Mouse (Mus musculus): ENCODE results near the gene Eif4a1. TPM values are rescaled to one million over a fixed set of nuclear protein-coding genes. Genes with fewer than 3 reads are reported as not detected.

Eif4a1 gene
- polyA plus RNA-seq, 1 experiment from 2014 or later: 560 TPM

GRCm38 (mm10) chr11:69622406-69622805 is 49.8 kb downstream of the Eif4a1 start:
- no peaks in the 10 kb centered on the region for H3K36me3 ChIP-seq
- peaks cover 12% of the 10 kb centered on the region for H3K4me1 ChIP-seq
- H3K27ac ChIP-seq: peak overlapping the region; percentile 40; the same call in 1 of the 2 replicates

DNA sequence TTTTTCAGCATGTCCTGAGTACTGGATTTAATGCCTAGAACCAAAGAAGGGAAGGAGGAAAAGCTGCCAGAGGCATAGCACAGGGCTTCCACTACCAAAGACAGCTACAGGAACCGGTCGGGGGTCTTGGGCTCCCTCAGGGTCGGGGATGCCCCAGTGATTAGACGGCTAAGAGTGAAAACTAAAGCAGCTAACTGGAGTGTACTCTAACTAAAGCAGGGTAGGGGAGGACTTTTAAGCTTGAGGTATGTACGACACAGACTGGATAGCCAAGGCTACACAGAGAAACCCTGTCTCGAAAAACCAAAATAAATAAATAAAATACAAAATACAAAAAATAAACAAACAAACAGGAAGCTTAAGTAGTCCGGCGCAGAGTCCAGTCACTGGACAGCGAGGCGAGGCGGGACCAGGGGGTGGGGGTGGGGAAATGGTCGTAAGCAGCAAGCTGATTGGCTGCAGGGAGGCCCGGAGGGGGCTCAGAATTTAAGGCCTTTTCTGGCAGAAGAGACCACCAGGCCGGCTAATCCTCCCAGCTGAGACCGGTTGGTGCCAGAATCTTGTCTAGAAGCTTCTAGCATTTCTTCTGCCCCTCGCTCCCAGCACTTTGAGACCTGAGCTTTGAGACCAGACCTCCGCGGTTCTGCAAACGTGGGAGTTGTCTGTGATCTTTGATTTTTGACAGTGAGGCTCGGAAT is 50.5 kb downstream of the Eif4a1 start, which contains the start of gene Sat2:
TSS of gene Sat2 (plus strand) at position 454 of the 698 bp plus-strand sequence.
- Histone ChIP-seq H3K9me3 (no peaks in the 10 kb centered on the region), H3K27ac (peak within 1 kb of the TSS; percentile 40)
- 2% methylated on average over 20 of the region's 20 CpGs for WGBS

More at GRCm38 (mm10) chr11:69622406-69622805, 49.8 kb downstream of the Eif4a1 start:
- peak overlapping the region; percentile 54 for H3K4me3 ChIP-seq
- no peaks in the 10 kb centered on the region for H3K9me3 ChIP-seq
- ATAC-seq (ENCODE audit: low FRiP score, low read depth): no peak
- H3K9ac ChIP-seq: peak overlapping the region; percentile 78
- H3K27me3 ChIP-seq: no peaks in the 10 kb centered on the region
- H3K4me2 ChIP-seq (replicated peaks): peak overlapping the region; percentile 81
- WGBS: 31% methylated on average over 6 of the region's 6 CpGs

DNA sequence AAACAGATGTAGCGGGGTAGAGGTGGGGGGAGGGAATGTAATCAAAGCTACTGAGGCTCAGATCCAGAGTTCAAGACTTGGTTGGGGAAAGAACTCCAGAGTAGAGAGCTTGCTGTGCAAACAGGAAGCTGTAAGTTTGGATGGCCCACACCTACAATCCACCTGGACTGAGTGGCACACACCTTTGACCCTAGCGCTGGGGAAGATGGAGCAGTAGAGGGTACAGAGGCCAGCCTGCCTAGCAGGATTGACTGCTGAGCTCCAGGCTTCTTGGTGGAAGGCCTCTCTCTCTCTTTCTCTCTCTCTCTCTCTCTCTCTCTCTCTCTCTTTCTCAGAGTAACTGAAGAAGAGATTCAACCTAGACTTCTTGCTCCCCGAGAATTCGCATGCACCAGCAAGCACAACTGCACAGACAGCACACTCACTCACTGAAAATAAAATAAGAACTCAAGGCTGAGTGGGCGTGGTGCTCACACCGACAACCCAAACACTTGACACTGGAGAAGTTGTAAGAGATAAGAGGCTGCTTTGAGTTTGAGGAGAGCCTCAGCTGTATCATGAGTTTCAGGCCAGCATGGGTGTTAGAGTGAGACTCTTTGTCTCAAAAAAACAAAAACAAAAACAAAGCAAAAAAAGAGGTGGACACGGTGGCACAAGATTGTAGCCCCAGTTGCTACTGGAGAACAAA is 51.7 kb downstream of the Eif4a1 start:
- H3K36me3 ChIP-seq: no peaks in the 10 kb centered on the region
- no peak for ATAC-seq (ENCODE audit: low FRiP score, low read depth)
- H3K27me3 ChIP-seq: peaks cover 6% of the 10 kb centered on the region; the same call in 1 of the 2 replicates
- H3K27ac ChIP-seq: no peak overlapping the region
- H3K4me2 ChIP-seq (replicated peaks): no peak overlapping the region
- no peak overlapping the region for H3K4me3 ChIP-seq
- no peaks in the 10 kb centered on the region for H3K9me3 ChIP-seq
- no peak overlapping the region for H3K9ac ChIP-seq
- peaks cover 12% of the 10 kb centered on the region for H3K4me1 ChIP-seq
- WGBS: 89% methylated on average over 7 of the region's 7 CpGs

More for the DNA sequence above, 50.5 kb downstream of the Eif4a1 start, which contains the start of gene Sat2:
- Histone ChIP-seq H3K36me3 (no peaks in the 10 kb centered on the region), H3K4me2 (replicated peaks) (peak within 1 kb of the TSS; percentile 81), H3K27me3 (peaks cover 3% of the 10 kb centered on the region; the same call in 1 of the 2 replicates), H3K4me3 (peak within 1 kb of the TSS; percentile 54), H3K9ac (peak within 1 kb of the TSS; percentile 78), H3K4me1 (peaks cover 12% of the 10 kb centered on the region)
- ATAC-seq (ENCODE audit: low FRiP score, low read depth): peak; percentile 83

GRCm38 (mm10) chr11:69617805-69618204 is 54.4 kb downstream of the Eif4a1 start, which contains the start of gene Shbg:
Gene Shbg (minus strand): TSS chr11:69617905.
- 0 out of 2 replicates have a peak within 1 kb of the TSS, but pooled peaks have one; percentile 25 for H3K9ac ChIP-seq
- WGBS: 67% methylated on average over 5 of the region's 5 CpGs

More at GRCm38 (mm10) chr11:69617805-69618204, 54.4 kb downstream of the Eif4a1 start, which contains the start of gene Shbg:
- H3K4me3 ChIP-seq: no peak within 1 kb of the TSS
- H3K27ac ChIP-seq: no peak within 1 kb of the TSS
- H3K9me3 ChIP-seq: no peaks in the 10 kb centered on the region
- H3K27me3 ChIP-seq: peaks cover 10% of the 10 kb centered on the region; the same call in 1 of the 2 replicates
- no peak for ATAC-seq (ENCODE audit: low FRiP score, low read depth)
- no peaks in the 10 kb centered on the region for H3K36me3 ChIP-seq
- peaks cover 12% of the 10 kb centered on the region for H3K4me1 ChIP-seq
- no peak within 1 kb of the TSS for H3K4me2 ChIP-seq (replicated peaks)

MicroRNA genes within 50 kb of the gene (microRNA counts, 519-probe panel; counts per million panel counts)
- not detected for microRNA mmu-miR-1934
- 2,875 counts per million, percentile 46 among the panel's probes with 10 or more counts for microRNA mmu-miR-467f

Small RNA genes lying within 50 kb of the gene (microRNA-seq; reads per million reads assigned to microRNA genes)
- gene Mir1934: 3.0 reads per million, percentile 12 among the genes with 10 or more reads in this experiment
- not detected for gene Mir467f

Other genes with a start within 250 kb of the Eif4a1 start
- 2.2 and 2.4 TPM in 2 replicates for gene Dnah2, start 123.3 kb downstream of the Eif4a1 start, polyA plus RNA-seq (2015; fragmentation: Nextera tagmentation; extraction: Ambion mirVana)
- gene Efnb3, start 112.2 kb downstream of the Eif4a1 start, polyA plus RNA-seq (2015; fragmentation: Nextera tagmentation; extraction: Ambion mirVana): 45.8 and 47.6 TPM in 2 replicates
- gene Wrap53, start 92.2 kb downstream of the Eif4a1 start, polyA plus RNA-seq (2015; fragmentation: Nextera tagmentation; extraction: Ambion mirVana): 28.3 and 31.0 TPM in 2 replicates
- gene Trp53, start 92.1 kb downstream of the Eif4a1 start, polyA plus RNA-seq (2015; fragmentation: Nextera tagmentation; extraction: Ambion mirVana): 158 and 161 TPM in 2 replicates
- gene Atp1b2, start 66.5 kb downstream of the Eif4a1 start, polyA plus RNA-seq (2015; fragmentation: Nextera tagmentation; extraction: Ambion mirVana): 5.7 and 6.0 TPM in 2 replicates
- 0.22 TPM in 1 of 2 replicates, not detected in the other for gene Shbg, start 54.5 kb downstream of the Eif4a1 start, polyA plus RNA-seq (2015; fragmentation: Nextera tagmentation; extraction: Ambion mirVana)
- gene Sat2, start 50.4 kb downstream of the Eif4a1 start, polyA plus RNA-seq (2015; fragmentation: Nextera tagmentation; extraction: Ambion mirVana): 24.1 and 28.0 TPM in 2 replicates
- gene Fxr2, start 39.4 kb downstream of the Eif4a1 start, polyA plus RNA-seq (2015; fragmentation: Nextera tagmentation; extraction: Ambion mirVana): 37.3 and 38.0 TPM in 2 replicates
- 0.57 and 0.69 TPM in 2 replicates for gene Sox15, start 17.1 kb downstream of the Eif4a1 start, polyA plus RNA-seq (2015; fragmentation: Nextera tagmentation; extraction: Ambion mirVana)
- gene Mpdu1, start 9.8 kb downstream of the Eif4a1 start, polyA plus RNA-seq (2015; fragmentation: Nextera tagmentation; extraction: Ambion mirVana): 59.3 and 66.8 TPM in 2 replicates
- 12.0 and 14.8 TPM in 2 replicates for gene Cd68, start 6.3 kb downstream of the Eif4a1 start, polyA plus RNA-seq (2015; fragmentation: Nextera tagmentation; extraction: Ambion mirVana)
- 123 and 125 TPM in 2 replicates for gene Senp3, start 9.7 kb upstream of the Eif4a1 start, polyA plus RNA-seq (2015; fragmentation: Nextera tagmentation; extraction: Ambion mirVana)
- gene Tnfsf13, start 13.4 kb upstream of the Eif4a1 start, polyA plus RNA-seq (2015; fragmentation: Nextera tagmentation; extraction: Ambion mirVana): 0.33 TPM in 1 of 2 replicates, not detected in the other
- 5.9 and 8.0 TPM in 2 replicates for gene Tnfsf12, start 23.4 kb upstream of the Eif4a1 start, polyA plus RNA-seq (2015; fragmentation: Nextera tagmentation; extraction: Ambion mirVana)
- gene Tnfsfm13, start 23.7 kb upstream of the Eif4a1 start, polyA plus RNA-seq (2015; fragmentation: Nextera tagmentation; extraction: Ambion mirVana): 3.7 and 4.4 TPM in 2 replicates
- 27.2 and 28.5 TPM in 2 replicates for gene Polr2a, start 86.2 kb upstream of the Eif4a1 start, polyA plus RNA-seq (2015; fragmentation: Nextera tagmentation; extraction: Ambion mirVana)
- gene Slc35g3, start 89.5 kb upstream of the Eif4a1 start, polyA plus RNA-seq (2015; fragmentation: Nextera tagmentation; extraction: Ambion mirVana): not detected in 2 replicates
- 3.2 and 3.4 TPM in 2 replicates for gene Zbtb4, start 93.5 kb upstream of the Eif4a1 start, polyA plus RNA-seq (2015; fragmentation: Nextera tagmentation; extraction: Ambion mirVana)
- 23.6 and 27.7 TPM in 2 replicates for gene Chrnb1, start 123.5 kb upstream of the Eif4a1 start, polyA plus RNA-seq (2015; fragmentation: Nextera tagmentation; extraction: Ambion mirVana)
- 2.8 and 2.9 TPM in 2 replicates for gene Fgf11, start 129.4 kb upstream of the Eif4a1 start, polyA plus RNA-seq (2015; fragmentation: Nextera tagmentation; extraction: Ambion mirVana)
- gene Tmem102, start 133.2 kb upstream of the Eif4a1 start, polyA plus RNA-seq (2015; fragmentation: Nextera tagmentation; extraction: Ambion mirVana): 2.5 and 2.6 TPM in 2 replicates
- not detected in 2 replicates for gene Gm39566, start 142.9 kb upstream of the Eif4a1 start, polyA plus RNA-seq (2015; fragmentation: Nextera tagmentation; extraction: Ambion mirVana)
- gene Spem2, start 146.0 kb upstream of the Eif4a1 start, polyA plus RNA-seq (2015; fragmentation: Nextera tagmentation; extraction: Ambion mirVana): not detected in 2 replicates
- 0.18 and 0.24 TPM in 2 replicates for gene Spem1, start 149.8 kb upstream of the Eif4a1 start, polyA plus RNA-seq (2015; fragmentation: Nextera tagmentation; extraction: Ambion mirVana)
- 11.5 and 11.8 TPM in 2 replicates for gene Nlgn2, start 165.4 kb upstream of the Eif4a1 start, polyA plus RNA-seq (2015; fragmentation: Nextera tagmentation; extraction: Ambion mirVana)
- gene Tmem256, start 166.1 kb upstream of the Eif4a1 start, polyA plus RNA-seq (2015; fragmentation: Nextera tagmentation; extraction: Ambion mirVana): 368 and 376 TPM in 2 replicates
- 135 and 140 TPM in 2 replicates for gene Plscr3, start 174.0 kb upstream of the Eif4a1 start, polyA plus RNA-seq (2015; fragmentation: Nextera tagmentation; extraction: Ambion mirVana)
- gene Tnk1, start 186.3 kb upstream of the Eif4a1 start, polyA plus RNA-seq (2015; fragmentation: Nextera tagmentation; extraction: Ambion mirVana): 1.9 and 2.0 TPM in 2 replicates
- 0.51 TPM in 1 of 2 replicates, not detected in the other for gene Tmem95, start 205.6 kb upstream of the Eif4a1 start, polyA plus RNA-seq (2015; fragmentation: Nextera tagmentation; extraction: Ambion mirVana)
- 4.3 and 4.4 TPM in 2 replicates for gene Kctd11, start 209.0 kb upstream of the Eif4a1 start, polyA plus RNA-seq (2015; fragmentation: Nextera tagmentation; extraction: Ambion mirVana)
- gene Acap1, start 223.1 kb upstream of the Eif4a1 start, polyA plus RNA-seq (2015; fragmentation: Nextera tagmentation; extraction: Ambion mirVana): 1.1 and 1.5 TPM in 2 replicates
- gene 2810408A11Rik, start 228.6 kb upstream of the Eif4a1 start, polyA plus RNA-seq (2015; fragmentation: Nextera tagmentation; extraction: Ambion mirVana): 16.1 and 19.4 TPM in 2 replicates
- 10.2 and 12.9 TPM in 2 replicates for gene Neurl4, start 228.6 kb upstream of the Eif4a1 start, polyA plus RNA-seq (2015; fragmentation: Nextera tagmentation; extraction: Ambion mirVana)
- gene Gps2, start 241.5 kb upstream of the Eif4a1 start, polyA plus RNA-seq (2015; fragmentation: Nextera tagmentation; extraction: Ambion mirVana): 90.0 and 90.1 TPM in 2 replicates
- gene Eif5a, start 249.5 kb upstream of the Eif4a1 start, polyA plus RNA-seq (2015; fragmentation: Nextera tagmentation; extraction: Ambion mirVana): 1,543 and 1,562 TPM in 2 replicates

Measured in limb, embryonic 13.5 days (tissue).